Comparison of ENCODE assay signal across 8 mouse cellular contexts in genomic region chr5:105699141-105700069, GRCm38 (mm10). TPM values are rescaled to one million over a fixed set of nuclear protein-coding genes. Genes with fewer than 3 reads are reported as not detected.
DNase-seq lines count a peak whose midpoint lies in the region; ATAC-seq lines count a peak whose summit lies in the region.

Lrrc8d (plus strand) TSS chr5:105699969.

- peak within 1 kb of the TSS; percentile 96 for H3K4me3 ChIP-seq in hindbrain, embryonic 14.5 days (replicated peaks; ENCODE audit: low read length)

- peak; percentile 95 for ATAC-seq in hindbrain, embryonic 14.5 days (ENCODE audit: low FRiP score)

- 2% methylated on average over 57 of the region's 60 CpGs for WGBS in hindbrain, embryonic 14.5 days

- H3K27me3 ChIP-seq in hindbrain, embryonic 14.5 days (ENCODE audit: control insufficient read depth, insufficient read depth, low read length), result no peaks in the 10 kb centered on the region

- DNase-seq in Muller cell, postnatal 12 days (ENCODE audit: inconsistent ontology term), result peak; percentile 90
- DNase-seq in cerebellum, postnatal 14 days, result peak; percentile 91 to 93
- peak; percentile 73 to 75 for DNase-seq in frontal cortex, postnatal 25 days (ENCODE audit: low spot score in 2 of 2)
- DNase-seq in hindbrain, embryonic 14.5 days (ENCODE audit: low spot score), result peak; percentile 81
- DNase-seq in left cerebral cortex, adult 11 months (ENCODE audit: low spot score), result peak; percentile 86
- peak; percentile 92 for DNase-seq in lung, postnatal 36 days
- DNase-seq in retina, postnatal 1 day, result peak; percentile 93
- peak; percentile 84 for DNase-seq in thymus, postnatal 4 days

- H3K9me3 ChIP-seq in hindbrain, embryonic 14.5 days (ENCODE audit: control insufficient read depth, low read length), result no peaks in the 10 kb centered on the region

- H3K4me1 ChIP-seq in hindbrain, embryonic 14.5 days (replicated peaks; ENCODE audit: control insufficient read depth, insufficient read depth, low read length), result peaks cover 38% of the 10 kb centered on the region

- H3K4me2 ChIP-seq in hindbrain, embryonic 14.5 days (replicated peaks), result peak within 1 kb of the TSS; percentile 87

- H3K36me3 ChIP-seq in hindbrain, embryonic 14.5 days (replicated peaks; ENCODE audit: control insufficient read depth, insufficient read depth), result no peaks in the 10 kb centered on the region

- H3K27ac ChIP-seq in hindbrain, embryonic 14.5 days, result peak within 1 kb of the TSS; percentile 97

- H3K9ac ChIP-seq in hindbrain, embryonic 14.5 days, result peak within 1 kb of the TSS; percentile 92

RNA-seq across cellular contexts. Expression of gene Lrrc8d, which starts in this region (rescaled TPM):
- polyA plus RNA-seq in hindbrain, embryonic 14.5 days (2014; fragmentation: Nextera tagmentation; extraction: Ambion mirVana), result 38.4 and 40.3 TPM in 2 replicates

Comparison
In these comparisons a context has a peak if more than half of its experiments do, and no peak if none do; other contexts are left out.
1. Peak in every context shown above with its lines: DNase-seq, ATAC-seq, H3K4me3 ChIP-seq and H3K27ac ChIP-seq.